Mouse (Mus musculus): ENCODE measurements around the gene Dhrs1.
A peak's percentile ranks its signal among the peaks of the same experiment; 100 is the strongest.
"Not testable (repeated sequence)": the region's sequence is repeated elsewhere in the genome, so short reads cannot be mapped to it uniquely, and the experiment has no call there.

DNA sequence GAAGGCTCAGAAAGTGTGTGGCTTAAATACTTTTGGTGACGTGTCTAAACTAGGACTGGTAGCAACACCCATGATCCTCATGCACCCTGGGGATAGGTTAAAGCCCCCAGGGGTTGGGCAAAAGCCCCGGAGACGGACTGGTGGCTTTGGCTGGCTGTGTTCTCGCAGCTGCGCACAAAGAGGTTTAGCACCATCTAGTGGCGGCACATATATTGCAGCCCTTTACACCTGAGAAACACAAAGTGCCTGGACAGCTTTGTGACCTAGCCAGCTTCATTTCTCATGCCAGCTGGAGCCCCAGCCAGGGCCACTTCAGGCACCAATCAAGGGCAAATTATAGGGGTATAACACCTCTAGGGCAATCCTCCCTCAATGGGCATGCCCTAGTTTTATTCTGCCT is 14.7 kb upstream of the Dhrs1 start:
- TF ChIP-seq CTCF (IDR thresholded peaks at IDR 0.05; ENCODE audit: borderline replicate concordance, insufficient read depth, low read depth, low read length), result peak; percentile 53
- TF ChIP-seq POLR2A (IDR thresholded peaks at IDR 0.05; ENCODE audit: borderline replicate concordance, insufficient read depth, low read length), result not testable (repeated sequence)
